Mouse (Mus musculus): ENCODE data around the gene Prrg4.
"Not testable (repeated sequence)": the region's sequence is repeated elsewhere in the genome, so short reads cannot be mapped to it uniquely, and the experiment has no call there.

DNA sequence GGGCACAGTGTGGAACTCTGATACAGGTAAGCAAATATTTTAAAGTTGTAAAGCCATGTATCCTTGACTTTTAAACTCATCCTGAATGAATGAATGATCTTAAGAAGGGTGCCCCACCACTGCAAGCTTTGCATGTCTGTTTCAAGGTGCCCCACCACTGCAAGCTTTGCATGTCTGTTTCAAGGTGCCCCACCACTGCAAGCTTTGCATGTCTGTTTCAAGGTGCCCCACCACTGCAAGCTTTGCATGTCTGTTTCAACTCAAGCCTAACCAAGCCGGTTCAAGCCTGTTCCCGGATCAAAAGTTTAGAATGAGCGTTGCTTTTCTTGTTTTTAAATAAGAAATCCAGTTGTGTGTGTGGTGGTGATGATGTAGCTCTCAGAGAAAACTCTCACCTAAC is 30.9 kb downstream of the Prrg4 start:
- not testable (repeated sequence) for TF ChIP-seq GATA1 (IDR thresholded peaks at IDR 0.05; ENCODE audit: borderline replicate concordance, low read length); FLI1 (IDR thresholded peaks at IDR 0.05; ENCODE audit: low read length)
